Mouse (Mus musculus): ENCODE results near the gene Hdhd3.

Gene Hdhd3

GRCm38 (mm10) chr4:62509946-62510345 lies 6.7 kb upstream of the Hdhd3 start:
- DNase-seq (ENCODE audit: low read depth), result no peak

- DNase-seq (ENCODE audit: low read depth), result no peak
Observed at GRCm38 (mm10) chr4:62508839-62509238, 5.6 kb upstream of the Hdhd3 start.

- peak; percentile 87 for DNase-seq (ENCODE audit: low read depth)
Observed at GRCm38 (mm10) chr4:62506798-62507197, 3.5 kb upstream of the Hdhd3 start.

DNA sequence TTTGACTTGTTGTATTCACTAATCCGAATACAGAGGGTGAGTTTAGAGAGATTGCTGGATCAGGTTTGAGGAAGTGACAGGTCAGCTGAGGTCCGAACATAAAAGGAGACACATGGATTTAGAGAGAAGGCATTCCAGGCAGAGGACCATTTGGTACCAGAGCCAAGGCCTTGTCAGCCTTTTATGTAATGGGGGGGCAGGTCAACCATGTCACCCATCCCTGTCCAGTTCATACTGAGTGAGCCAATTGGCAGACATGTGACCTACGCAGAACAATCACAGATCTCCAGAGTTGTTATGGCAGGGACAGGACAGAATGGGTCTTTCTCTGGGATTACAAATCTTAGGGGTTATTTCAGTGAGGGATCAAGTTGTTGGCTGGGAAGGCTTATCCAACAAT lies 2.7 kb upstream of the Hdhd3 start:
- no peak for DNase-seq (ENCODE audit: low read depth)

DNA sequence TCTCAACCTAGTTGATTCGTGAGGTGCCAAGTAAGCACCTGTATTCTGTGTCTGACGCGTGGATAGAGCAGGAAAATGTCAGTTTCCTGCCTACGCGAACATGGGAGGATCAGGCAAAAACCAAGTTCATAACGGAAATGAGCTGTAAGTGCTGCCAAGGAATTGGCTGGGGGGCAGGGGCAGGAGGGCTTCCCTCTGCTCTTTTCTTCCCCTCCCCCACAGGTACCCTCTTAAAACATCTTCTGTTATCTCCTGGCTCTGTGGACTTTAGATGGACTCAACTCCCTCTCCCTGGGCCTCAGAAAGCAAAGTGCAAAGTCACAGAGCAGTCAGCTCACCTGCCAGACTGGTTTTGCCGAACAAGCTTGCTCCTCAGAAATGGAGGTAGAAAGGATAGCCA lies 298 bp downstream of the Hdhd3 start:
- DNase-seq (ENCODE audit: low read depth), result peak; percentile 49

DNA sequence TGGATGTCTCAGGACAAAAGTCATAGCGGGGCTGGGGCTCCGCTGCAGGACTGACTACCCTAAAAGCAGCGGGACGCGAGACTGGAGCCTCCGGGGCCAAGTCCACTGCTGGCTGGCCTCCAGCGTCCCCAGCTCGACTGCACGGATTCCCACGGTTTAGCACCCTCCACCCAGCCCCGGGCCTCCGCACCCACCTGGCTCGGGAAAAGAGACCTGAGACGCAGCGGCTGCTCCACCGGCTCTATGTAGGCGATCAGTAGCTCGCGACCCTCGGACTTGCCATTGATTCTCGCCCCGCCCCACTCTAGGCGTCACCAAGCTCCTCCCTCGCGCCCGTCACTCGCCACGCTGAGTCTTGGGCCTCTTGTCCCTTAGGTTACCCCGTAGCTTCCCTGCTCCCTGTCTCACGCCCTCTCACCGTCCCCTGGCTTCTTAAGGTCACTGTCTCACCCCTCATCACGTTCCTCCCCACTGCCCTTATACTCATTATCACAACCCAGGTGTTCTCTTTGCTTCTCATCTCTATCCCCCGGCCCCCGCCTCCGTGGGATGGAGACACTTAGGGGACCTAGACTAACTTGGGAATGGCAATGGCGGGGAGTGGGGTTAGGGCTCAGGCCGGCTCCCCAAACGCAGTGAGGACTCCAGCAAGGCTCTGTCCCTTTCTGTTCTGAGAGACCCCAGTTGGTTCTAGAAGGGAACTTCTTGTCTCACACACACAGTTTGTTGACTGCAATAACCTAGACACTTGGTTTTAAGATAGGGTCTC lies 1.1 kb downstream of the Hdhd3 start:
- DNase-seq (ENCODE audit: low read depth), result peak; percentile 96

DNA sequence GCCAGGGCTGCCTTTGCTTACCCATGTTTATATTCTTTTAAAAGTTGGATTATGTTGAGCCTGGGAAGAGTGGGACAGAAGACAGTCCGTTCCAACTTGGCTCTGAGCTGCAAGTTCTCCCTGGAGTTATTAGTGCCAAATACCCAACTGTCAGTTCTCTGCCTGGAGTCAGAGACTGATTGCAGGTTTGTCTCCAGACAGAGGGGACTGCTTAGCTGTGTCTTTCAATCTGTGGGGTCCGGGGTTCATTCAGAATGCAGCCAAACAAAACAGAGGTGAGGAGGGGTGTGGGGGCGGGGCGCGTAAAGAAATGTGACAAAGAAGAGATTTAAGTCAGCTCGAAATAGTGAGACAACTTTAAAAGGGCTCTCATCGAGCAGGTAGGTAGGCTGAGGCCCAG lies 1.7 kb downstream of the Hdhd3 start:
- no peak for DNase-seq (ENCODE audit: low read depth)

GRCm38 (mm10) chr4:62500799-62501198 lies 2.5 kb downstream of the Hdhd3 start:
- DNase-seq (ENCODE audit: low read depth), result no peak

DNA sequence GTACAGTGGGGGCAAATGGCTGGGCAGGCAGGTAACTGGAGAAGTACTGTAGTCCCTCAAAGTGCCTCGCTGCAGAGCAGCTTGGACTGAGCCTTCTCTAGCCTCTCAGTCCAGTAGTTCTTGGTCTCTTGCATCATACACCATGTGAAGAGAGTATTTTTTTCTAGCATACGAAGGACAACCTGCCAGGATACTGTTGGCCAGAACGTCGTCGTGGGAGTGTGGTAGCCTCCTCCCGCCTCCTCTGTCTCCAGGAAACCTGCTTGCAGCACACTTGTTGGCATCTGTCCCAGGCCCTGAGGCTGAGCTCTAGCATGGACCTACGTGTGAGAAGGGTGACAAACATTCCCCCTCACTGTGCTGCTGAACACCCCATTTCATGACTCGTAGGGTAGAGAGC lies 6.5 kb downstream of the Hdhd3 start:
- DNase-seq (ENCODE audit: low read depth), result peak; percentile 98

DNA sequence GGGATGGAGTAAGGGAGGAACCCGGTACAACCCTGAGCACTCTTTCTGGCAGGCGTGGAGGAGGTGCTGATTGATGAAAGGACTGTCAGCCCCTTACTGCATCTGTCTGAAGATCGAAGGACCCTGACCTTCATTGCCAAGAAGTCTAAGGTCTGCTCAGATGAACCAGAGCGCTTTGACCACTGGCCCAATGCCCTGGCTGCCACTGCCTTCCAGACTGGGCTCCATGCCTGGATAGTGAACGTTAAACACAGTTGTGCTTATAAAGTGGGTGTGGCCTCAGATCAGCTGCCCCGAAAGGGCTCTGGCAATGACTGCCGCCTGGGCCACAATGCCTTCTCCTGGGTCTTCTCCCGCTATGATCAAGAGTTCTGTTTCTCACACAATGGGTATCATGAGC lies 7.3 kb downstream of the Hdhd3 start:
- no peak for DNase-seq (ENCODE audit: low read depth)

GRCm38 (mm10) chr4:62494230-62494629 lies 9.0 kb downstream of the Hdhd3 start:
- no peak for DNase-seq (ENCODE audit: low read depth)

DNA sequence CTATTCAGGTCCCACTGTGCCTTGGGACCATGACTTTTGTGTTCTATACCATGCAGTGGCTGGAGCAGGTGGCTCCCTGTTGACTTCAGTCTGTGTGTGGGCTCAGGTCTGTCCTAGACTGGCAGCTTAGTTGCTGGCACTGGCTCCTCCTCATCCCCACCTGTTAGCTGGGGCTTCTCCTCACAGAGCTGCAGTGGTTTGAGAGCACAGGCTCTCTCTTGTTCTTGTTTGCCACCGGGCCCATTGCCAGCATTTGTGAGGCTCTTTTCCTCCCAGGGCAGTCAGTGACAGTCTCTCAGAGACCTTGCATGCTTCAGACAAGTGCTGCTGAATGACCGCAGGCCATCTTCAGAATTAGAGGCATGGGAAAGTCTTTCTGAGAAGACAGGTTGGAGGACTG lies 10.6 kb downstream of the Hdhd3 start:
- DNase-seq (ENCODE audit: low read depth), result no peak

DNA sequence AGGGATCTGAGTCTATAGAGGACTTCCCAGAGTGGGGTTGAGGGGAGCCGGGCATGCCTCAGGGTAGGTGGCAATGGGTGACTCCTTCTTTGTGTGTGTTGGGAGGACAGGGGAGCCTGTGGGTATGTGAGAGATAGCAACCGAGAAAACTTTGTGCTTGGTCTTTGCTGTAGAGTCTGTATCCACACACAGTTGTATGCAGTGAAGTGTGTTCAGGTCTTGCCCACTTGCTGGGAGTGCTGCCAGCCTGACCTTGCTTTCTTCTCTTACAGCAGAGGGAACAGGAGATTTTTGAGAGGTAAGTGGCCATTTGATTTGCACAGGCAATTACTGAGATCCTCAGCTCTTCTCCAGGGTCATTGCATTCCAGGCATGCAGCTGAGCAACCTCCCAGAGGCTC lies 15.4 kb downstream of the Hdhd3 start:
- no peak for DNase-seq (ENCODE audit: low read depth)

- no peak for DNase-seq (ENCODE audit: low read depth)
Observed at GRCm38 (mm10) chr4:62487172-62487571, 16.1 kb downstream of the Hdhd3 start.

DNA sequence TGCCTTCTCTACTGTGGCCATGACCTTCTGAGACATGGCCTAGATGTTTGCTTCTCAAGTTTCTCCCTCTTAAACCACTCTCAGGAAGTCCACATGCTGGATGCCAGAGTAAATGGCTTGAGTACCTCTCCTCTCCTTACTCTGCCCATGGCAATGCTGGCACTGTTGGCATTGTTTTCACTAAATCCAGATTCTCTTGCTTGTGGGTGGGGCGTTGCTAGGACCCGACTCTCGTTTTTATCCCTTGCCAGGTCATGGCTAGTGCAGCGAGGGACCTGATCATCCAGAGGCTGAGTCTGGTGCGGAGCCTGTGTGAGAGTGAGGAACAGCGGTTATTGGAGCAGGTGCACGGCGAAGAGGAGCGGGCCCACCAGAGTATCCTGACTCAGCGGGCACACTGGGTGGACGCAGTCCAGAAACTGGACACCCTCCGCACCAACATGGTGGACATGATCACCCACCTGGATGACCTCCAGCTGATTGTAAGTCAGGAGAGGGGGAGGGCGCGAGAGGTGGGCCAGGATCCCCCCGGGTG lies 17.0 kb downstream of the Hdhd3 start:
- no peak for DNase-seq (ENCODE audit: low read depth)

DNA sequence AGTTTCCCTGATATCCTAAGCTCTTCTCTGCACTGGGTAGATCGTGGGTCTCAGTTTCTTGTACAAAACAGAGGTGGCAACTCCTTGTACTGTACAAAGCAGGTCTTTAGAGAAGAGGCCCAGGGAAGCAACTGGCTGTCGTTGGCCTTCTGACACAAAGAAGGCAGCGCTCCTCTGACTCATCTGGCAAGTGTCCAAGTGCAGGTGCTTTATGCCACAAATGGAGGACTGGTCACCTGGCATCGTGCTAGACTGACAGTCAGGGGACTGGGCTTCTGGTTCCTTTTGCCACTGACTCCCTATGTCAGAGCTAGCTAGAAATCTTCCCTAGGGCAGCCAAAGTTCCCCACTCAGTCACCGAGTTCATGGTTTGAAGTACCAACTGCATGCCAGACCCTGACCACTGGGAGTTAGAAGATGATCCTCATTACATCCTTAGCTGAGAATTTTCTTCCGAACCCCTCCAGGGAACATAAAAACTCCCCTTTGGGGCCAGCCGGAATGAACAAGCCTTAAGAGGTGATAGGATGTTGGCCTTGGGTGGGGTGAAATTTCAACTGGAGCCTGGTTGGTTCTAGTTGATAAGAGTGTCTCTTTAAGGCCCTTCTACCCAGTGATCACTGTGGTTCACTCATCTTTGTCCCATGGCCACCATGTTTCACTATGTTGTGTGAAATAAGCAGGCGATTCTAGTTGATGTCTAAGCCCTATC lies 17.7 kb downstream of the Hdhd3 start:
- DNase-seq (ENCODE audit: low read depth), result peak; percentile 33

DNA sequence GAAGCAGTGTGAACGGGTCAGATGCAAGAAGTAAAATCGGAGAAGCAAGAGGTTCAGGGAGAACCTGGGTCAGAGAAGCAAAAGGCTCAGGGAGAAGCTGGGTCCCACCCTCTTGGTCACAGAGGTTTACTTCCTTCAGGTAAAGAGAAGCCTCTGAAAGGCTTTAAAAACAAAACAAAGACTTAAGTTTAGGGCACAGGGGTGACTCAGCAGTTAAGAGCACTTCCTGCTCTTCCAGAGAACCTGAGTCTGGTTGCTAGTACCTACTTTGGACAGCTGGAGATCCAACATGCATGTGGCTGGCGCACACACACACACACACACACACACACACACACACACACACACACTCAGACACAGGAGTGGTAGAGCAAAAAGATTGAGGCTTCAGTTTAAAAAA lies 18.3 kb downstream of the Hdhd3 start:
- DNase-seq (ENCODE audit: low read depth), result peak; percentile 67

GRCm38 (mm10) chr4:62480709-62481605 lies 22.3 kb downstream of the Hdhd3 start:
- DNase-seq (ENCODE audit: low read depth), result peak; percentile 98

- DNase-seq (ENCODE audit: low read depth), result peak; percentile 77
Observed at GRCm38 (mm10) chr4:62479937-62480708, 23.1 kb downstream of the Hdhd3 start, which contains the start of gene Bspry. Gene Bspry, plus strand, starts transcription at chr4:62480053.

- DNase-seq (ENCODE audit: low read depth), result peak; percentile 84
Observed at GRCm38 (mm10) chr4:62479593-62479936, 23.7 kb downstream of the Hdhd3 start.

DNA sequence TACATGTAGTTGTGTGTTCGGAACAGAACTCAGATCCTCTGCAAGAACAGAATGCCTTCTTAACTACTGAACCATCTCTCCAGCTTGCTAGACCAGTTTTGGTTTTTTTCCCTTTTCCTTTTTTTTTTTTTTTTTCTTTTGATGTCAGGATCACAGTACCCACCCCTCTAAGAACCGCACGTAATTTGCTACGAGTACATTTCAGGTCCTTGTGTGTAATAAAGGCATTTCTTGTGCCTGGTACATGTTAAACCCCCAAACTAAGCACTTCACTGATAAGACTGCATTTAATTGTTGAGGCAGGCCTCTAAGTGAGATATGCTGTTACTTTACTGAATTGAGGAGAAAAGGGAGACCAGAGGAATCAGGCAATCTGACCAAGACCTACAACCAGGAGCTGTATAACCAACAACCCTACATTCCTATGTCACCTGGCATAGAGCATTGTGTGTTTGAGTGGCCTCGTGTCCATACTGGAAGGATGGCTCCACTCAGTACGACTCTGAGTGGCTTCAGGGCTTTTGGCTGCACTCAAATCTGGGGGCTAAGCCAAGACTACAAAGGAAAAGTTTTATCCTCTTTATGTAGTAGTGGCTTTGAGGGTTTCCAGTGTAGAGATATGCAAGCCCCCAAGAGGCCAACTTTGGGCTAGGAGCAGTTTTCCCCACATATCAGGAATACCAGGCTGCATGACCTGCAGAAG lies 25.6 kb downstream of the Hdhd3 start:
- DNase-seq (ENCODE audit: low read depth), result no peak

All from 416B (cell line).